In genomic region chr7:74320635-74321034, GRCm38 (mm10) we compare ENCODE assay signal across 29 mouse cellular contexts.
"Had no signal": no experiment of that assay in that cellular context is flagged by ENCODE, and none has a peak within 500 bp of the region (broad histone marks: within the 10 kb centered on the region; RNA-seq: fewer than 3 reads in every experiment).

No protein-coding gene starts in this region.

- H3K4me1 ChIP-seq: liver, embryonic 12.5 days; liver, embryonic 13.5 days; liver, embryonic 15.5 days had no signal

- H3K27me3 ChIP-seq: limb, embryonic 12.5 days; limb, embryonic 13.5 days; limb, embryonic 15.5 days; liver, embryonic 12.5 days; liver, embryonic 13.5 days; liver, embryonic 15.5 days; lung, embryonic 15.5 days; megakaryocyte, embryonic 14.5 days; midbrain, embryonic 12.5 days; midbrain, embryonic 15.5 days had no signal

- H3K9me3 ChIP-seq: limb, embryonic 12.5 days; limb, embryonic 13.5 days; limb, embryonic 15.5 days; liver, embryonic 12.5 days; liver, embryonic 13.5 days; liver, embryonic 15.5 days; lung, embryonic 15.5 days; megakaryocyte, embryonic 14.5 days; midbrain, embryonic 10.5 days; midbrain, embryonic 12.5 days; midbrain, embryonic 13.5 days; midbrain, embryonic 15.5 days had no signal

- H3K27ac ChIP-seq: left cerebral cortex, adult 2 months; limb, embryonic 12.5 days; limb, embryonic 13.5 days; limb, embryonic 15.5 days; liver, embryonic 12.5 days; liver, embryonic 13.5 days; liver, embryonic 14.5 days; liver, embryonic 15.5 days; lung, embryonic 15.5 days; macrophage; midbrain, embryonic 10.5 days; midbrain, embryonic 12.5 days; midbrain, embryonic 13.5 days; midbrain, embryonic 15.5 days had no signal

- H3K9ac ChIP-seq: limb, embryonic 12.5 days; limb, embryonic 13.5 days; limb, embryonic 15.5 days; liver, embryonic 12.5 days; liver, embryonic 13.5 days; liver, embryonic 14.5 days; liver, embryonic 15.5 days; liver, postnatal 0 days; lung, embryonic 14.5 days; lung, embryonic 15.5 days; midbrain, embryonic 12.5 days; midbrain, embryonic 13.5 days; midbrain, embryonic 15.5 days had no signal

- H3K4me2 ChIP-seq: limb, embryonic 12.5 days; limb, embryonic 13.5 days; limb, embryonic 15.5 days; liver, embryonic 11.5 days; liver, embryonic 12.5 days; liver, embryonic 13.5 days; liver, embryonic 15.5 days; lung, embryonic 14.5 days; lung, embryonic 15.5 days; midbrain, embryonic 12.5 days; midbrain, embryonic 13.5 days; midbrain, embryonic 15.5 days had no signal

- H3K4me3 ChIP-seq: left cerebral cortex, adult 2 months; limb, embryonic 12.5 days; limb, embryonic 13.5 days; limb, embryonic 15.5 days; liver, embryonic 12.5 days; liver, embryonic 13.5 days; liver, embryonic 15.5 days; lung, embryonic 15.5 days; megakaryocyte, embryonic 14.5 days; midbrain, embryonic 10.5 days; midbrain, embryonic 12.5 days; midbrain, embryonic 13.5 days; midbrain, embryonic 15.5 days; myocyte had no signal

- ATAC-seq: liver, embryonic 12.5 days; liver, postnatal 0 days; lung, postnatal 0 days; midbrain, embryonic 13.5 days; midbrain, embryonic 15.5 days; midbrain, embryonic 16.5 days had no signal

- H3K36me3 ChIP-seq: limb, embryonic 12.5 days; limb, embryonic 13.5 days; liver, embryonic 12.5 days; liver, embryonic 13.5 days; liver, embryonic 15.5 days; lung, embryonic 15.5 days; midbrain, embryonic 10.5 days; midbrain, embryonic 12.5 days; midbrain, embryonic 15.5 days had no signal

- DNase-seq: left cerebral cortex, postnatal 4 days; liver; liver, embryonic 13.5 days; liver, postnatal 0 days; lung, adult 18-20 months; lung, adult 2 months; lung, embryonic 14.5 days; lung, postnatal 10 days; lung, postnatal 14 days; lung, postnatal 36 days; lung, postnatal 4 days had no signal
